Mouse (Mus musculus) ES-Bruce4 (cell line): ENCODE measurements around the gene Ccdc191.

ENCODE experiments used
- CTCF ChIP-seq: IDR thresholded peaks from one replicate; pipeline ENCODE4 v1.8.1; 2011; ENCODE audit warnings: low read depth, low read length
- POLR2A ChIP-seq: IDR thresholded peaks from one replicate; pipeline ENCODE4 v1.8.1; 2011; ENCODE audit warnings: low read length; ENCODE audit not compliant: insufficient read depth

DNA sequence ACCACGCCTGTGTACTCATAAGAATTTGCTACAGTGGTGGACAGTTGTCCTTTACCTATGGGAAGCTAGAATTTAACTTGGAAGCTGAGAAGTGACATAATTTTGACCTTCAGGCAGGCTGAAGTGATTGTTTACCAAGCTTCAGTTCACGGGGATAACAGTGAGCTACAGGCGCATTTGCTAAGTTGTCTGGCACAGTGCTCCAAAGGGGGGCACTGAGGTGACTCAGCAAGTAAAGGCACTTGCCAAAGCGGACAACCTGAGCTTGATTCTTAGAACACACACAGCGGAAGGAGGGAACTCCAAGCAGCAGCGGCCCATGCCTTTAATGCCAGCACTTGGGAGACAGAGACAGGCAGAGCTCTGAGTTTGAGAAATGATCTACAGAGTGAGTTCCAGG lies 29.0 kb upstream of the Ccdc191 start:
- TF ChIP-seq CTCF (no peak), POLR2A (no peak)
